Mouse (Mus musculus) mature B cell (primary cell): ENCODE measurements around the gene Zbed3.

Source experiments
- in situ Hi-C: fragments of 300-500 bp; cut with MboI; formaldehyde crosslinking; loops from 2 replicates; pipeline ENCODE4 v1.14.3; 2019

The Zbed3 gene

DNA sequence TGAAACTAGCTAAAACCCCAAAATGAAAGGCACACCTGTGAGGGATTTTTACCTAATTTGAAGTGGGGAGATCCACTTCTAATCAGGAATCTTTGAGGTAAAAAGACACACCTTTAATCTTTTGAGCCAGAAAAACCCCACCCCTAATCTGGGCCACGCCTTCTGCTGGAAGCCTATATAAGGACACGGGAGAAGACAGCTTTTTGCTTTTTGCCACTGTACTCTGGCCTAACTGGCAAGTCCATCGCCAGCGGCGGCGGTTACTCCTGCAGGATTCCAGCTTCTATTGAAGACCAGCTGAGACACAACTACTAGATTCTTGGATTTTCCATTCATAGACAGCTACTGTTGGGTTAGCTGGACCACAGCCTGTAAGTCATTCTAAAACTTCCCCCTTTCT is at the start of gene Zbed3:
Gene Zbed3 (plus strand): TSS at position 213 of the 400 bp plus-strand sequence.
- in situ Hi-C loops, result no loop called here

DNA sequence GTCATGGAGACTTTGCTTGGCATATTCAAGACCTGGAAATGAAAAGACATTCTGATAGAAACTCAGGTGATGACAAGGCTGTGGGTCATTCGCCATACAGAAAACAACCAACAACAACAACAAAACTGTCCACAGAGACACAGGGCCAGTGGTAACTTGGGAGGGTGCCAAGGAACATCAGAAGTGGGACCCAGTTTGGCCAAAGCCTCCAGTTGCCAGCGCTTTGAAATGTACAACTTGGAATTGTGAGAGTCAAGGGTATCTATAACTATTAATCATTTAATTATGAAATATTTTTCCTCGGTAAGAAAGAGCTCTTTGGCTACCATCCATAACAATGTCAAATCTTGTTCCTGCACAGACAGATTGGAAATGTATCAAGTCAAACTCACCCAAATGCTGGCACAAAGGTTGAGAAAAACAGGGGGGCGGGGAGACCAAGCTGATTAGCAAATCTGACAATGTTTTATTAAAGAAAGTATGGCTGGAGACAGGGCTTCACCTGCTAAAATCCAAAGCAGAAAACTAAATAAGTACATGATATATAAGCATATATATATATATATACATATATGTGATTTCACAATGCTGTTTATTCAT is 44.9 kb upstream of the Zbed3 start:
- in situ Hi-C loops, result no loop called here

- in situ Hi-C loops, result no loop called here
Observed at GRCm38 (mm10) chr13:95281740-95282673, 41.4 kb upstream of the Zbed3 start.

DNA sequence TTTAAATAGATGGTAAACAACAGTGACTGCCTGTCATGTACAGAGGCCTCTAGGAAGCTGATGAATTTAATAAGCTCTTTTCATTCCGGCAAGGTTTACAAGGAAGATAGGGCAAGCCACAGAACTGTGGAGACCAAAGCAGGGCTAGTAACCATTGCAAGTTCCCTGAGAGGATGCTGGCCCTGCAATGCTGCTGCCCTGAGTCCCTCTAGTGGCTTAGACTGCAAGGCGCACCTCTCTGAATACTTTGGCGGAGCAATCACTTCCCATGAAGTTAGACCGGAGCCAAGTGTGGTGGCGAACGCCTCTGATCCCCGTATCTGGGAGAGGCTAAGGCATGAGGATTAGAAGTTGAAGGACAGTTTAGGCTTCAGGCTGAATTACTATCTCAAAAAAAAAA is 36.4 kb upstream of the Zbed3 start:
- in situ Hi-C loops, result no loop called here

GRCm38 (mm10) chr13:95288027-95288426 is 35.4 kb upstream of the Zbed3 start:
- in situ Hi-C loops, result no loop called here

DNA sequence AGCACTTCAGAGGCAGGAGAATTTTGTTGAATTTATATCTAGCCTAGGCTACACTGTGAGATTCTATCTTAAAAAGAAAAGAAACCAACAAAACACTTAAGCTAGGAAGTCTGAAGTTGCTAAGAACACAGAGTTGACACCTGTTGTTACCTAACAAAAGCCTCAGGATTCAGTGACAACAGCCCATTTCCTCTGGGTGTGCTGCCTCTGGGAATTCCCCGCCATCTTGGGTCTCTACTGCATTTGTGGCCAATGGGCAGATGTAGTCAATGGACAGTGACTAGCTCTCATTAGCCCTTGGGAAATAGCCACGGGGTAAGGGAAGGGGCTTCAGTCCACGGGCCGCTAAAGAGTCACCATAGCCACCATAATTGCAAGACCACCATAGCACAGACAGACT is 31.4 kb upstream of the Zbed3 start:
- in situ Hi-C loops, result no loop called here

DNA sequence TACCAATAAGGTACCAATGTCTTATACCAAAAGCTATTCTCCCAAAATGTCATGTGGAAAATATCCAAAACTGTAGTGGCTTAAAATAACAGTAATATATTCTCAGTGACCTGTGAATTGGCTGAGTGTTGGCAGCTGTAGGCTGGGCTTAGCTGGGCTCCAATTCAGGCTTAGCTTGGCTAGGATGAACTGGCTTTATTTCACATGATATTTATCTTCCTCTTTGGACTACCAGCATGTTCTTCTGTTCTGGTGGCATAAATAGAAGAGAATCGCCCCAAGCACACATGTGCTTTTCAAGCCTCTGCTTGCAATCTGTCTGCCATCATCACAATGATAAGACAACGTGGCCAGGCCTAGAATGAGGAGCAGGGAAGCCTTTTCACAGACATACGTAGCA is 23.5 kb upstream of the Zbed3 start:
- in situ Hi-C loops, result no loop called here

DNA sequence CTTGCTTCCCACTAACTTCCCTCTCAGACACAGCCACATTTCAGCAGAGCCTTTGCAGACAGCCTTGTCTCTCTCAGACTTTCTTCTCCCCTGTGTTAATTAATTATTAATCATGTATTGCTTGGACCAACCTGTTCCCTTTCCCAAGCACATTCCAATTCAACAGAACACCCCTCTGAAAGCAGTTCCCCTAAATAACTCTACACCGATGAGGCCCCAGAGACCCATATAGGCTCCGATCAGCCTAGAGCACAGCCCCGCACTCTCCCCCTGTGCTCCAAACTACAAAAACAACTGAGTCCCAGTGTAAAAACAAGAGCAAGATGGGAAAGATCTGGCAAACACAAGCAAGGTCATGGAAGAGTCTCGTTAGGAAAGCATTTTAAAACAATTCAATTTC is 16.8 kb upstream of the Zbed3 start:
- in situ Hi-C loops, result no loop called here

GRCm38 (mm10) chr13:95307100-95307655 is 16.2 kb upstream of the Zbed3 start:
- in situ Hi-C loops, result no loop called here

GRCm38 (mm10) chr13:95312016-95312415 is 11.4 kb upstream of the Zbed3 start:
- in situ Hi-C loops, result no loop called here

DNA sequence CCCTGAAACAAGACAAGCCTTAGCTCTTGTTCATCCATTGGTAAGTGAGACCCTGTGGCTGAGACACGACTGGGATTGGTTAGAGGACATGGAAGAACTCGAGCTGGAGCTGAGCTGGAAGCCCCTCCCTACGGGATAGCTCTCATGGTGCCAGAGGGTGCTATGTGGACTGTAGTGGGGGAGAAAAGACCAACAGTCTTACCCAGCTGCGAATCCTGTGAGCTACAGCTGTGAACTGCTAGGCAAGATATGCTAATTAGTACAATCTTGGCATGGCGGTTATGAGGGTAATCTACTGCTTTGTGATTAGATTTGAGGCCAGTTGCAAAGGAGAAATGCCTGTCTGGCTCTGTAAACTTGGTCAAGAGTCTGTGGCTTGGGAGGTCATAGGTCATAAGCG is 4.3 kb upstream of the Zbed3 start:
- in situ Hi-C loops, result no loop called here

DNA sequence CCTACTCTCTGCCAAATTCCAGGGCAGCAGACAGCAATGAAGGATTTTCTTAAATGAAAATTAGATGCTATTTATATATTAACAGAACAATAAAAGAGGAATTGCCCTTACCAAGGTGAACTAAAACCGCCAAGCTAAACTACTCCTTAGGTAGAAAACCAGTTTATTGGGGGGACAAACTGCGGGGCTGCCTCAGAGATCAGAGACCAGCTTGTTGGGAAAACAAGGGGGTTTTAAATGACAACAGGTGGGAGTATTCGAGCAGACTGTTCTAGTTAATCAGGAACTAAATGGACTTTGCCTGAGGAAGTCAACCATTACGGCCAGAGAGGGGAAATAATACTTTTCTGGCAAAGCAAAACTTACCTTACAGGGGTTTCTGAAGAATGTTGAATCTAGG is 3.0 kb upstream of the Zbed3 start:
- in situ Hi-C loops, result no loop called here

DNA sequence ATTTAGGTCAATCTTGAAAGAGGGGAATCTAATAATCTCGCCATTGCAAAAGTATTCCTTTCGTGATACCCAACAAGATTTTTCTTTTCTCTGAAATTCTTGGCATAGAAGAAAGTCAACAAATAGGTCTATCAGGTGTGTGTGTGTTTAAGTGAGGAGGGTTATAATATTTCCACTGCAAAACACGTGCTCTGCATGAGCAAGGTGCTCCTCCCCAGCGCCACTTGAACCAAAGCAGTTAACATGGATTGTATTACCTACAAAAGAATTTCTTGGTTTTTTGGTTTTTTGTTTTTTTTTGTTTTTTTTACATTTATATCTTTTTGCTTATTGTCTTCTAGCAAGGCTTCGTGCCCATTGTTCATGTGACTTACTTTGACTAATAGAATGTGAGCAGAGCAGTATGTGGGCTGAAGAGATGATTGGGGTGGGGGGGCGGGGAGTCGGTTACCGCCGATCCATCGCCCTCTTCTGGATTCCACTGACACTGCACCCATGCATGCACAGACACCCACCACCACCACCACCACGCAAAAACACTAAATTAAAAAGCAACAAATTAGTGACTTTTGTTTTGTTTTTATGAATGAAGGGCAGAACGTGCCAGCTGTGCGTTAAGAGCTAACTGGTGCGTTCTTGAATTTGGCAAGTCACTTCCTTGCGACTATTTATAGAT is 676 bp downstream of the Zbed3 start:
- in situ Hi-C loops, result no loop called here

- in situ Hi-C loops, result no loop called here
Observed at GRCm38 (mm10) chr13:95324626-95325079, 1.2 kb downstream of the Zbed3 start.

DNA sequence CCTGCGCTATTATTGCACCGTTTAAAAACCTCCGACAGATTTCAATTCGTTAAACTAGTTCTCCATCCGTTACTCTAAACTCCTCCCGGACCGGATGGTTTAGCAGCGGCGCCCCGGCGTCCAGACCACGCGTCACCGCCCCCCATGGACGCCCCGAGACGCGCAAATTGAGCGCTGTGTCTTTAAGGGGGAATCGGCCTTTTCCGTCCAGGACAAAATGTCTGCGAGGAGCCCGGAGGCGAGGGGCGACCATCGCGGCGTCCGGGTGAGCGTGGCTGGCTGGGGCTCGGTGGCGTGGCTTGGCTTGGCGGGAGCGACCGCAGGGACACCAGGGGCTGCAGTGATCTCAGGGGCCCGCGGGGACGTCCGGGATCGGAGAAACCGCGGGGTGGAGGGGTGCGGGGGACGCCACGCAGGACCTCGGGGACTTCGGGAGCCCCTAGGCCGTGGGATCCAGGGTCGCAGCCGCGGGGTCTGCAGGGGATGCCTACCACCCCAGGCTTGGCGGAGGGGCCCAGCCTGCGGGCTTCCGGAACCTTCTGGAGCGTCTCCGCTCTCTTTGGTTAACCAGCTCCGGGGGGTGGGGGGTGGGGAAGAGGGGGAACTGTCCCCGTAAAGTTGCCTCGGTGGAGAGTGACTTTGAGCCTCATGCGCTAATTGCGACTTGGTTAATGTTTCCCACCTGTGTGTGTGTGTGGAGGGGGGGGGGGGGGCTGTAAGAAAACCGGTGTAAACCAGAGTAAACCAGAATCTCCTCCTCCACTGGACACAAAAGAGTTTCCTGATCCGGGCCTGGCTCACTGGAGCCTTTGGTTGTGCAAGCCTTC is 1.9 kb downstream of the Zbed3 start:
- in situ Hi-C loops, result no loop called here

- in situ Hi-C loops, result no loop called here
Observed at GRCm38 (mm10) chr13:95325907-95326550, 2.6 kb downstream of the Zbed3 start.

DNA sequence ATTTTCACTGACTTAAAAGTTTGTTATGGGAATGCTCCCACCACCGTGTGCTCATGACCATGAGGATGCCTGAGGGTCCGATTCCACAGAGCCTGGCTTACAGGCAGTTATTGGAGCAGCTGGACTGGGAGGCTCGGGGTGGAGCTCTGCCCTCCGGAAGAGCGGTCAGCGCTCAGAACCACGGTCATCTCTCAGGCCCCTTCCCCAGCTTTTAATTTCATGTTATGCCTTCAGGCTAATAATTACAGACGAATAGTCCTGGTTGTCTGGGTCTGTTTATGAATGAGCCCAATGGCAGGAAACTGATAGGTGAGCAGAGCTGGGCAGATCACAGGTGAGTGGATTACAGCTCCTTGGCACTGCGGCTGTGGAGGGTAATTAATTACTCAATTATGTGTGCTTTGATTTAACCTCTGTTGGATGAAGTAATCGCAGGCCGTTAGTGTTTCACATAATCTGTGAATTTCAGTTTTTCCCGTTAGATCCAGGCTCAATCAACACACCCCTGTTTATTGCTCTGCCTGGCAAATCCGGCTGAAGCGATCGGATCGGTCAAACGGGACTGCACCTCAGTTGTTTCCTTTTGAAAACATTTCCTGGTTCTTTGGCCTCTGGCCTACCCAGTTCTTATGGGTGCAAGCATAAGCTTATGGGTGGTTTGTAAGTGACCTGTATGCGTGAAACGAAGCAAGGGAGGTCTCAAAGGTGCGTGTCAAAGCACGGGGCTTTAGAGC is 3.4 kb downstream of the Zbed3 start:
- in situ Hi-C loops, result no loop called here

DNA sequence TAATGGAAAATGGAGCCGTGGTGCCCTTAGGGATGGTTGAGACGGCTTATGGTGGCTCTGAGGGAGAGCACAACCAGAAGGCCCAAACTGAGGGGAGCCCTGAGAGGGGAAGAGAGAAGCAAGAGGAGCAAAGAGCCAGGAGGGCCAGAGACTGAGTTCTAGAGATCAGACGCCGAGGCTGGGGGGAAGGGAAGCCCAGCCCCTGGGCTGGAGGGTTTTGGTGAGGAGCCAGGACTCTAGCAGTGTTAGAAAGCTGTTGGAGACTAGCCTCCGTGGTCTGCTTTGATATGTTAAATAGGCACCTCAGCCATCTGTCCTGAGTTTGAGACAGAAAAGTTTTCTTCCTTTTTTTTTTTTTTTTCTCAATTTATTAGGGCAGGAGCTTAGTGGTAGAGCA is 3.9 kb downstream of the Zbed3 start:
- in situ Hi-C loops, result no loop called here

- in situ Hi-C loops, result no loop called here
Observed at GRCm38 (mm10) chr13:95328767-95329166, 5.4 kb downstream of the Zbed3 start.

GRCm38 (mm10) chr13:95330507-95330906 is 7.1 kb downstream of the Zbed3 start:
- in situ Hi-C loops, result no loop called here
